Mouse (Mus musculus): Measurements from ENCODE around the gene Zfp790. TPM values are rescaled to one million over a fixed set of nuclear protein-coding genes. Genes with fewer than 3 reads are reported as not detected.
"Not testable (repeated sequence)": the region's sequence is repeated elsewhere in the genome, so short reads cannot be mapped to it uniquely, and the experiment has no call there.

Gene Zfp790
- total RNA-seq, 2 experiments from 2014 or later = 12.0 to 14.1 TPM

DNA sequence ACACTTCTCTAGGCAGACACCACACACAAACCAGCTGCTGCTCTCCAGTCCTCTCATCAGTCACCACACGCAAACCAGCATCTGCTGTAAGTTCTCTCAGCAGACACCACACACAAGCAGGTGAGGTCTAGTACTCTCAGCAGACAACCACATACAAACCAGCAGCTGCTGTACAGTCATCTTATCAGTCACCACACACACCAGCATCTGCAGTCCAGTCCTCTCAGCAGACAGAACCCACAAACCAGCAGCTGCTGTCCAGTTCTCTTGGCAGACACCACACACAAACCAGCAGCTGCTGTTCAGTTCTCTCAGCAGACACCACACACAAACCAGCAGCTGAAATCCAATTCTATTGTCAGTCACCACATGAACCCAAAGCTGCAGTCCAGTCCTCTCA is 20.9 kb downstream of the Zfp790 start:
- intact Hi-C loops (cut with DNase I) = no loop called here
- no peak for DNase-seq

DNA sequence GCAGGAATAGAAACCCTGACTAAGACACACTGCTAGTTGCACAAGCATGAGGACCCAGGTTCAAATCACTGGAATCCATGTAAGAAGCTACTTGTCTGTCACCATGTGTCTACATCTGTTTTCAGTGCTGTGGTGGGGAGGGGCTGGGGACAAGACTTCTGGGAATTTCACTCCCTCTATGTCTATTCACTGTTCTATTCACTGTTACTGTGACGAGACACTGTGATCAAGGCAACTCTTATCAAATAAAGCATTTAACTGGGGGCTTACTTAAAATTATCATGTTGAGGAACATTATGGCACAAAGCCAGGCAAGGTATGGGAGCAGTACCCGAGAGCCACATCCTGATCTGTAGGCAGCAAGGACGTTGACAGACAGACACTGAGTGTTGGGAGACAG is 23.3 kb downstream of the Zfp790 start:
- intact Hi-C loops (cut with DNase I) = no loop called here
- no peak for DNase-seq

DNA sequence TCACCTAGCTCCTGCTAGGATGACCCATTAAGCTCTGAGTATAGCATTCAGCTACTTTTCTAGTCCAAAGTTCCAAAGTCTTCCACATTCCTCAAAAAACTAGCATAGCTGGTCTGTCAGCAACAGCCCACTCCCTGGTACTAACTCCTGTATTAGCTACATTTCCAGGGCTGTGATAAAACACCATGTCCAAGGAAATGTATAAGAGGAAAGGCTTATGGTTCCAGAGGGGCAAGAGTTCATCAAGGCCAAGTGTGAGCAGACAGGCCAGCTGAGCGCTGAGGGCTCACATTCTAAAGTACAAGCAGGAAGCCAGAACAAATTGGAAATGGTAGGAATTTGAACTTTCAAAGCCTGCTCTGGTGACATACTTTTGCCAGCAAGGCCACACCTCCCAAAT is 26.2 kb downstream of the Zfp790 start:
- DNase-seq = no peak
- intact Hi-C loops (cut with DNase I) = no loop called here

DNA sequence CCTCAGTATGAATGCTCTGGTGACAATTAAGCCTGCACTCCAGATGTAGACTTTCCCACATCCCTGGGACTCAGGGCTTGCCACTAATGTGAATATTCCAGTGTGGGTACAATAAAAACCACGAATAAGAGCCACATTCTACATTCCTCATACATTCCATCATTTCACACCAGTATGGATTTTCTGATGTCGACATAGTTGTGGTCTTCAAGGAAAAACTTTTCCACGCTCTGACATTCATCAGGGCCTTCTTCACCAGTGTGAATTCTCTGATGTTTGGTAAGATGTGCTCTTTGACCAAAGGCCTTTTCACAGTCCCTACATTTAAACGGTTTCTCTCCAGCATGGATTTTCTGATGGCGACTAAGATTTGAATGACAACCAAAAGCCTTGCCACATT is 28.7 kb downstream of the Zfp790 start:
- no peak for DNase-seq
- intact Hi-C loops (cut with DNase I) = no loop called here

DNA sequence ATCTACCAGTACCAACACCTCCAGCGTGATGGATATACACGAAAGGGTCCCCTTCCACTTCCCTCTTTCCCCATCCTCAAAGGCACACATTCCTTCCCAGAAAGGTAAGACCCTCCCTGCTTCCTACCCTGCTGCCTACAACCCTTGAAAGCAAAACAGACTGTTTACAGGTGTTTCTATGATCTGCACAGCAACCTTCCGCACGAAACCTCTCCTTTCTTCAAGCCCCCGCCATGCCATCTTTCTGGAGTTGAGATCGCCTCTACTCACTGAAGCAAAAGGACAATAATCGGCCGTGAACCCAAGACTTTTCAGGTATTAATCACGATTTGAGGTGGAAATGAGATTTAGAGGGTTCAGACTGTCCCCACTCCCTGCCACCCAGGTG is 36.9 kb downstream of the Zfp790 start:
- intact Hi-C loops (cut with DNase I) = loop anchor here (5.0 kb wide), 1 partner anchor 86 kb away; the partner anchor contains the start of gene Zfp84
- no peak for DNase-seq

DNA sequence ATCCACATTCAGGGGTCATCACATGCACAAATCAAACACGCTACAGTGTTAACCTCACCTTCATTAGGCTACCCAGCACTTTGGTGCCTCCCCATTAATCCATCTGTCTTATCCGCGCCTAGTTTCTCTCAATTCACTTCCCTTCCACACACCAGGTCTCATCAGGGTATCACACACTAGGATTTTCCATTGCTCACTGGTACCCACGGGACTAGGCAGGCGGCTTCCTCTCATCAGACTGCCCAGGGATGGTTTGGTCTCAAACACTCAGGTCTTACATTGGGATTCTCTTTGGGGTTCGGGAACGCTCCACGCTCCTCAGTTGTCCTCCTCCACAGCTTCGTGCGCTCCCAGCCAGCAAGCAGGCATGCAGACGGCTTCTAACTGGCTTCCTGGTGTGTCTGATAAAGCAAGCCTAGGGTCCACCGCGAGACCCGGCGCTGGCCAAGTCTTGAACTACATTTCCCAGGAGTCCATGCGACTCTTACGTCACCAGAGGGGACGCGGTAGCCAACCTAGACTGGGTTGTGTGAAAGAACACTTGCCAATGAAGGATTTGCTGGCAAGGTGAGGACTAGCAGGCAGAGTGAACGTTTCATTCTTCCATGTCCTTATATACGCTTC is 37.4 kb downstream of the Zfp790 start, which contains the start of gene Zfp940:
Gene Zfp940, minus strand, starts transcription at position 451 of the 624 bp plus-strand sequence.
- DNase-seq = peak; percentile 87 to 89
- intact Hi-C loops (cut with DNase I) = loop anchor here (5.0 kb wide), 1 partner anchor 86 kb away; the partner anchor contains the start of gene Zfp84

DNA sequence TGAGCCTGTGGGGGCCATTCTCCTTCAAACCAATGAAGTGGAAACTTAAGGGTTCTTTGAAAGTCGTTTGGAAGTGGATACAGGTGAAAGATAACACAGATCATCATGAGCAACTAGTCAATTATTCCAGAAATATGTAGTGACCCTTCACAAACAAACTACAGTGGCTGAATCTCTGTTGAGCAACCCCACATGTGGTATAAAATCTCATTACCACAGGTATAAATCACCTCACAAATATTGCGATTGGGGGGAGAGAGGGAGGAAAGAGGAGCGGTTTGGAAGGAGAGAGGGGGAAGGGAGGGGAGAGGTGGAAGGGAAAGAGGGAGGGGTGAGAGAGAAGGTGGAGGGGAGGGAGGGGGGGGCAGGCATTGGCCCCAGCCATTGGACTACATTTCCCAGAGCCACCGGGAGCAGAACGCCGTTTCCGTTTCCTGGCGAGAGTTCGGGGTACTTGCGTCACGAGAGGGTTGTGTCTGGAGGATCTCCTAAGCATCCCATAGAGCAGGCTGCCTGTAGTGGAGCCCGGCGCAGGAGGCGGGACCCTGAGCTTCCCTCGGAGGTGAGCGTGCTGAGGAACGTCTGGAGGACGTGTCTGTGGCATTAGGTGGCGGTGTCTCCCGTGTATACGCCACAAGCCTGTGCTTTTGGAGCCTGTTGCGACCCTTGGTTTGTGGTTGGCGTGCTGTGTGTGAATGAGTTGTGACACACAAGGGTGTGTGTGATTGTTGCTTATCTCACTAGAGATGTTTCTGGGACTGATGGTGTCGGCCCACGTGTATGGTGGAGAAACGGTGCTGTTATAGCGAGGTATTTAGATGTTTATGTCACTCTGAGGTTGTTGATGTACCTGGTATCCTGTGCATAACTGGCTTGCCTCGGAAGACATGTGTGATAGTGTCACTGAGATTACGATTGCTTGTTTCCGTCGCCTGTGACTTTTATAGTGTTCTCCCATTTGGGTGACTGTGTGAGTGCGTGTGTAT is 43.9 kb downstream of the Zfp790 start, which contains the start of gene Zfp420:
Gene Zfp420, plus strand, starts transcription at position 448 of the 986 bp plus-strand sequence.
- peak; percentile 92 to 93 for DNase-seq
- intact Hi-C loops (cut with DNase I) = loop anchor here (5.0 kb wide), 1 partner anchor 42 kb away; no protein-coding TSS in a partner anchor

DNA sequence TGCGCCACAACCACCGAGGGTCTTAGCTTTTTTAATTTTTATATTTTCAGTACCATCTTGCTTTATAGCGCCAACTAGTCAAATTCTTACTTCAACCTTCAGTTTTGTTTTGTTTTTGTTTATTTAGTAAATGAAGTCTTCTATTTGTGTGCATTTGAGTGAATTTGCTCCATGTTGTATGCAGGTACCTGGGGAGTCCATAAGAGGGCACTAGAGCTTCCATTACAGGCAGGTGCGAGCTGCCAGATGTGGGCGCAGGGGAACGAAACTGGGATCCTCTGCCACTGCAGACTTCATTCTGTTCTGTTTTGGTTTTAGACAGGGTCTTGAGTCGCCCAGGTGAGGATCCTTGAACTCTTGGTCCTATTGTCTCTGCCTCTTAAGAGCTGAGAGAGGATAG is 45.7 kb downstream of the Zfp790 start:
- DNase-seq = no peak
- intact Hi-C loops (cut with DNase I) = loop anchor here (5.0 kb wide), 1 partner anchor 41 kb away; no protein-coding TSS in a partner anchor

DNA sequence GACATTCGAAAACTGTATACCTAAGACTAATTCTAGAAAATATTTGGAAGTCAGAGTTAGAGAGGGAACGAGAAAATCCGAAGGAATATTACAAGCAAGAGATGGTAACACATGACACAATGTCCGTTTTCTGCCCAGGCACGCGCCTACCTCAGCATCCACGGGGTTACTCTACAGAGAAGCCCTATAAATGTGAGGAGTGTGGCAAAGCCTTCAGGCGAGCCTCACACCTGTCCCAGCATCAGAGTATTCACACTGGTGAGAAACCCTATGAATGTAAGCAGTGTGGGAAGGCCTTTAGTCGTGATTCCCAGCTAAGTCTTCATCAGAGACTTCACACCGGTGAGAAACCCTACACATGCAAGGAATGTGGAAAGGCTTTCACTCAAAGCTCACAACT is 58.3 kb downstream of the Zfp790 start:
- no peak for DNase-seq
- intact Hi-C loops (cut with DNase I) = no loop called here

DNA sequence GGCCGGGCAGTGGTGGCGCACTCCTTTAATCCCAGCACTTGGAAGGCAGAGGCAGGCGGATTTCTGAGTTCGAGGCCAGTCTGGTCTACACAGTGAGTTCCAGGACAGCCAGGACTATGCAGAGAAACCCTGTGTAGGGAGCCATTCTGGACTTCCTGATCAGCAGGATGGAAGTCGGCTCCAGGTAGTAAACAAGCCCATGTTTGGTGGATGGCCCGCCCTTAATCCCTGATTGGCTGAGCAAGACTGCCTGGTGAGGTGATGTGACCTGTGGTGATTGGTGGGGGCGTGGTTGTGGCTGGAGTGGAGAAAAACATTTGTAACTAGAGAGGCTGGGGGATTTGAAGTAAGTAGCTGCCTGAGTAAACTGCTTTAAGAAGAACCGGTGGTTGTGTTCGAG is 61.6 kb downstream of the Zfp790 start:
- intact Hi-C loops (cut with DNase I) = not testable (repeated sequence)

DNA sequence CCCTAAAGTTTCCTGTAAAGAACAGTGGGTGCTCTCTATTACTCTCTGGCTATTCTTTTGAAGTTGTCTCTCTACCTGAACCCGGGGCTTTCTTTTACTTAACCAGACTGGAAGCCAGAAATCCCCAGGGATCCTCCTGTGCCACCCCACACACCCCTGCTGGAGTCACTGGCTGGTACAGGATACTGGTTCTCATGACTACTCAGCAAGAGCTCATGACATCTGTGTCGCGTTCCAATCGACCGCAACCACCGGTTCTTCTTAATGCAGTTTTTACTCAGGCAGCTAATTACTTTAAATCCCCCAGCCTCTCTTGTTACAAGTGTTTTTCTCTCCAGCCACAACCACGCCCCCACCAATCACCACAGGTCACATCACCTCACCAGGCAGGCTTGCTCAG is 64.1 kb downstream of the Zfp790 start:
- DNase-seq = no peak
- intact Hi-C loops (cut with DNase I) = no loop called here

More for the DNA sequence above, 61.6 kb downstream of the Zfp790 start:
- not testable (repeated sequence) for DNase-seq

Small RNAs within 50 kb of the gene (microRNA-seq; reads per million reads assigned to microRNA genes)
- 2.1 to 3.8 reads per million in 2 experiments for gene Mir1964

Other genes with a start within 250 kb of the Zfp790 start
- not detected for gene Catsperg2, start 89.1 kb upstream of the Zfp790 start, total RNA-seq (2021)
- 10 to 100 TPM; 12.0 to 14.6 TPM for gene Zfp84, start 47.6 kb upstream of the Zfp790 start, total RNA-seq (2021)
- gene Zfp30, start 32.1 kb upstream of the Zfp790 start, total RNA-seq (2021) = 1 to 10 TPM; 7.3 to 7.9 TPM
- gene Zfp940, start 37.6 kb downstream of the Zfp790 start, total RNA-seq (2021) = under 1 TPM; 0.37 to 0.48 TPM
- gene Zfp420, start 43.9 kb downstream of the Zfp790 start, total RNA-seq (2021) = 1 to 10 TPM; 3.1 to 3.8 TPM
- 10 to 100 TPM; 10.0 to 11.2 TPM for gene Zfp27, start 90.5 kb downstream of the Zfp790 start, total RNA-seq (2021)
- gene Zfp383, start 92.1 kb downstream of the Zfp790 start, total RNA-seq (2021) = 10 to 100 TPM in 1 of 2 experiments, 1 to 10 TPM in 1; 7.6 to 10.3 TPM
- 1 to 10 TPM; 8.3 to 8.9 TPM for gene Zfp74, start 138.0 kb downstream of the Zfp790 start, total RNA-seq (2021)
- gene Zfp568, start 167.8 kb downstream of the Zfp790 start, total RNA-seq (2021) = 10 to 100 TPM; 46.7 to 53.1 TPM
- gene Zfp14, start 235.3 kb downstream of the Zfp790 start, total RNA-seq (2021) = 1 to 10 TPM; 1.6 to 2.6 TPM

Measured in heart, postnatal 10 days (tissue).